Comparison of ENCODE assay signal across 8 mouse cellular contexts in genomic region chr13:23424494-23425325, GRCm38 (mm10). TPM values are rescaled to one million over a fixed set of nuclear protein-coding genes. Genes with fewer than 3 reads are reported as not detected.
DNase-seq lines count a peak whose midpoint lies in the region; ATAC-seq and TF ChIP-seq lines count a peak whose summit lies in the region.

No protein-coding gene starts in this region.

- H3K4me1 ChIP-seq in ES-E14 (ENCODE audit: control insufficient read depth in 2 of 2, insufficient read depth in 2 of 2, low read length in 2 of 2, poor library complexity in 1 of 2), result peaks cover 0 to 11% of the 10 kb centered on the region in 2 experiments; a peak in 1 of 4 replicates
- H3K4me1 ChIP-seq in forebrain, embryonic 15.5 days, result peaks cover 32% of the 10 kb centered on the region
- peaks cover 32% of the 10 kb centered on the region for H3K4me1 ChIP-seq in liver, embryonic 16.5 days (ENCODE audit: control insufficient read depth, low read depth, low read length)
- peaks cover 6% of the 10 kb centered on the region; the same call in 1 of the 2 replicates for H3K4me1 ChIP-seq in neural tube, embryonic 11.5 days (ENCODE audit: control insufficient read depth, insufficient read depth, low read length)
- H3K4me1 ChIP-seq in testis, adult 2 months (ENCODE audit: control insufficient read depth, insufficient read depth, low read length), result peaks cover 2% of the 10 kb centered on the region

- TF ChIP-seq POLR2A in testis, adult 2 months (IDR thresholded peaks at IDR 0.05; ENCODE audit: control insufficient read depth, low read depth, low read length), result no peak

- DNase-seq in ES-E14 (ENCODE audit: low read depth, low spot score), result no peak
- peak; percentile 89 for DNase-seq in cerebellum, adult 11 months
- peak; percentile 93 to 95 for DNase-seq in heart, postnatal 14 days
- peak; percentile 92 for DNase-seq in layer of hippocampus, adult 11-12 months (ENCODE audit: low spot score)
- peak; percentile 95 for DNase-seq in neural tube, embryonic 11.5 days (ENCODE audit: low spot score)

- no peak overlapping the region for H3K27ac ChIP-seq in ES-E14 (ENCODE audit: insufficient read depth, low read depth, low read length, poor library complexity, severe bottlenecking)
- H3K27ac ChIP-seq in forebrain, embryonic 15.5 days (replicated peaks), result peak overlapping the region; percentile 59
- peak overlapping the region; percentile 68; the same call in 1 of the 2 replicates for H3K27ac ChIP-seq in liver, embryonic 16.5 days (ENCODE audit: low read length)
- no peak overlapping the region for H3K27ac ChIP-seq in neural tube, embryonic 11.5 days (ENCODE audit: low read depth, low read length)
- 0 out of 2 replicates have a peak overlapping the region, but pooled peaks have one; percentile 9 for H3K27ac ChIP-seq in testis, adult 2 months (ENCODE audit: control insufficient read depth, insufficient read depth, low read depth, low read length)

- in situ Hi-C loops in ES-E14 (cut with MboI; ENCODE audit: low sequenced_read_pairs in 2 of 2, unreplicated experiment in 2 of 2), result loop anchor here (5.0 to 25.0 kb wide), 4 partner anchors 93 to 1562 kb away; partner anchors contain the start of genes Hist1h2ag (in 1 of the 2), Hist1h2ah (in 1 of the 2), Hist1h2bj (in 1 of the 2) and Hist1h2bk (in 1 of the 2)

- intact Hi-C loops in heart, postnatal 14 days (cut with DNase I), result no loop called here

- peak; percentile 80 for ATAC-seq in forebrain, embryonic 15.5 days (replicated peaks)
- ATAC-seq in liver, embryonic 16.5 days (ENCODE audit: low read depth), result peak; percentile 73
- peak; percentile 84 for ATAC-seq in neural tube, embryonic 11.5 days (ENCODE audit: insufficient read depth, low FRiP score, low TSS enrichment)

- 2% methylated on average over 25 of the region's 25 CpGs for WGBS in forebrain, embryonic 15.5 days
- WGBS in liver, embryonic 16.5 days (ENCODE audit: insufficient replicate concordance), result 2% methylated on average over 25 of the region's 25 CpGs
- WGBS in neural tube, embryonic 11.5 days, result 2% methylated on average over 25 of the region's 25 CpGs

- H3K4me2 ChIP-seq in forebrain, embryonic 15.5 days (replicated peaks), result peak overlapping the region; percentile 82
- peak overlapping the region; percentile 83 for H3K4me2 ChIP-seq in liver, embryonic 16.5 days (ENCODE audit: low read depth, low read length)
- H3K4me2 ChIP-seq in neural tube, embryonic 11.5 days (ENCODE audit: low read depth), result peak overlapping the region; percentile 28

- TF ChIP-seq CTCF in testis, adult 2 months (IDR thresholded peaks at IDR 0.05; ENCODE audit: control insufficient read depth, insufficient read depth, insufficient replicate concordance, low read depth, low read length), result peak; percentile 95

- peaks cover 20% of the 10 kb centered on the region for H3K36me3 ChIP-seq in ES-E14 (ENCODE audit: control insufficient read depth, insufficient read depth, low read length, poor library complexity, severe bottlenecking)
- H3K36me3 ChIP-seq in forebrain, embryonic 15.5 days, result peaks cover 22% of the 10 kb centered on the region
- 0 out of 2 replicates have a peak, but pooled peaks cover 3% of the 10 kb centered on the region for H3K36me3 ChIP-seq in liver, embryonic 16.5 days (ENCODE audit: control insufficient read depth, insufficient read depth)
- H3K36me3 ChIP-seq in neural tube, embryonic 11.5 days (ENCODE audit: control insufficient read depth, insufficient read depth, low read length), result peaks cover 3% of the 10 kb centered on the region; the same call in 1 of the 2 replicates
- H3K36me3 ChIP-seq in testis, adult 2 months (ENCODE audit: control insufficient read depth, insufficient read depth, low read length), result no peaks in the 10 kb centered on the region

- peak overlapping the region; percentile 53; the same call in 1 of the 2 replicates for H3K9ac ChIP-seq in ES-E14 (ENCODE audit: insufficient read depth, low read depth, low read length, poor library complexity, severe bottlenecking)
- H3K9ac ChIP-seq in forebrain, embryonic 15.5 days (replicated peaks), result peak overlapping the region; percentile 51
- peak overlapping the region; percentile 52 for H3K9ac ChIP-seq in liver, embryonic 16.5 days (ENCODE audit: low read depth, low read length)
- no peak overlapping the region for H3K9ac ChIP-seq in neural tube, embryonic 11.5 days (ENCODE audit: low read length)

- no peaks in the 10 kb centered on the region for H3K9me3 ChIP-seq in ES-E14 (ENCODE audit: control insufficient read depth, insufficient read depth, low read depth, low read length)
- no peaks in the 10 kb centered on the region for H3K9me3 ChIP-seq in forebrain, embryonic 15.5 days
- no peaks in the 10 kb centered on the region for H3K9me3 ChIP-seq in liver, embryonic 16.5 days (replicated peaks; ENCODE audit: control insufficient read depth, low read length)
- H3K9me3 ChIP-seq in neural tube, embryonic 11.5 days (ENCODE audit: control insufficient read depth, low read length), result no peaks in the 10 kb centered on the region

- no peaks in the 10 kb centered on the region for H3K27me3 ChIP-seq in forebrain, embryonic 15.5 days
- no peaks in the 10 kb centered on the region for H3K27me3 ChIP-seq in liver, embryonic 16.5 days (ENCODE audit: control insufficient read depth, insufficient read depth, low read depth, low read length)
- H3K27me3 ChIP-seq in neural tube, embryonic 11.5 days (ENCODE audit: control insufficient read depth, insufficient read depth, low read length), result no peaks in the 10 kb centered on the region
- H3K27me3 ChIP-seq in testis, adult 2 months (ENCODE audit: control insufficient read depth, insufficient read depth, low read length), result no peaks in the 10 kb centered on the region

- peak overlapping the region; percentile 47 to 97 for H3K4me3 ChIP-seq in ES-E14 (ENCODE audit: insufficient read depth in 1 of 2, low read depth in 1 of 2, low read length in 2 of 2, poor library complexity in 1 of 2, severe bottlenecking in 1 of 2)
- peak overlapping the region; percentile 64 for H3K4me3 ChIP-seq in forebrain, embryonic 15.5 days
- H3K4me3 ChIP-seq in liver, embryonic 16.5 days (ENCODE audit: low read depth, low read length), result peak overlapping the region; percentile 58
- H3K4me3 ChIP-seq in neural tube, embryonic 11.5 days (ENCODE audit: low read depth, low read length), result 0 out of 2 replicates have a peak overlapping the region, but pooled peaks have one; percentile 3
- peak overlapping the region; percentile 63 for H3K4me3 ChIP-seq in testis, adult 2 months (ENCODE audit: control insufficient read depth, low read depth, low read length)

TF ChIP-seq in ES-E14, 5 proteins besides CTCF, POLR2A, EP300 and RAD21:
- TF ChIP-seq HCFC1 (IDR thresholded peaks at IDR 0.05; ENCODE audit: borderline replicate concordance, insufficient read depth, low read length), result no peak
- TF ChIP-seq ZC3H11A (IDR thresholded peaks at IDR 0.05; ENCODE audit: borderline replicate concordance, low read depth, low read length), result peak; percentile 54; the same call in 1 of the 2 replicates
- no peak for TF ChIP-seq MAFK (IDR thresholded peaks at IDR 0.05; ENCODE audit: insufficient read depth, low read depth, low read length)
- TF ChIP-seq ZNF384 (IDR thresholded peaks at IDR 0.05; ENCODE audit: low read depth, low read length), result no peak

RNA-seq across cellular contexts. Expression of gene Abt1, which starts 1.0 kb away (rescaled TPM):
- total RNA-seq in ES-E14 (2012; rRNA removed), result 10.5 and 15.5 TPM in 2 replicates
- 13.0 and 13.2 TPM in 2 replicates for polyA plus RNA-seq in forebrain, embryonic 15.5 days (2015; fragmentation: Nextera tagmentation; extraction: Ambion mirVana)
- total RNA-seq in heart, postnatal 14 days (2021), result 1 to 10 TPM; 4.5 to 5.0 TPM
- 4.5 TPM in 2 replicates for polyA plus RNA-seq in liver, embryonic 16.5 days (2015; fragmentation: Nextera tagmentation; extraction: Ambion mirVana)
- 13.3 and 13.7 TPM in 2 replicates for polyA plus RNA-seq in neural tube, embryonic 11.5 days (2014; fragmentation: Nextera tagmentation; extraction: Ambion mirVana)
- 2.0 TPM in 2 replicates for polyA plus RNA-seq in testis, adult 2 months (2012; rRNA removed)

RNA-seq across cellular contexts. Expression of gene Btn1a1, which starts 41.0 kb away (rescaled TPM):
- total RNA-seq in ES-E14 (2012; rRNA removed), result 0.11 and 0.62 TPM in 2 replicates
- 0.05 and 0.08 TPM in 2 replicates for polyA plus RNA-seq in forebrain, embryonic 15.5 days (2015; fragmentation: Nextera tagmentation; extraction: Ambion mirVana)
- not detected for total RNA-seq in heart, postnatal 14 days (2021)
- 1.9 and 2.0 TPM in 2 replicates for polyA plus RNA-seq in liver, embryonic 16.5 days (2015; fragmentation: Nextera tagmentation; extraction: Ambion mirVana)
- 0.16 TPM in 1 of 2 replicates, not detected in the other for polyA plus RNA-seq in neural tube, embryonic 11.5 days (2014; fragmentation: Nextera tagmentation; extraction: Ambion mirVana)
- 0.05 and 0.26 TPM in 2 replicates for polyA plus RNA-seq in testis, adult 2 months (2012; rRNA removed)

RNA-seq across cellular contexts. Expression of gene Zfp322a, which starts 55.7 kb away (rescaled TPM):
- 15.8 and 15.9 TPM in 2 replicates for total RNA-seq in ES-E14 (2012; rRNA removed)
- polyA plus RNA-seq in forebrain, embryonic 15.5 days (2015; fragmentation: Nextera tagmentation; extraction: Ambion mirVana), result 58.3 and 60.9 TPM in 2 replicates
- total RNA-seq in heart, postnatal 14 days (2021), result 10 to 100 TPM; 18.8 to 21.7 TPM
- polyA plus RNA-seq in liver, embryonic 16.5 days (2015; fragmentation: Nextera tagmentation; extraction: Ambion mirVana), result 12.0 and 13.1 TPM in 2 replicates
- 62.0 and 62.7 TPM in 2 replicates for polyA plus RNA-seq in neural tube, embryonic 11.5 days (2014; fragmentation: Nextera tagmentation; extraction: Ambion mirVana)
- polyA plus RNA-seq in testis, adult 2 months (2012; rRNA removed), result 1.1 and 1.8 TPM in 2 replicates

Comparison
In these comparisons a context has a peak if more than half of its experiments do, and no peak if none do; other contexts are left out.
1. H3K27ac ChIP-seq: peak in forebrain, embryonic 15.5 days (single experiment), liver, embryonic 16.5 days (single experiment) and testis, adult 2 months (single experiment); none in ES-E14 (single experiment) and neural tube, embryonic 11.5 days (single experiment).
2. H3K4me3 ChIP-seq: peak in every context shown above with its lines; median percentile 72 in ES-E14; 64 in forebrain, embryonic 15.5 days; 63 in testis, adult 2 months; 58 in liver, embryonic 16.5 days; 3 in neural tube, embryonic 11.5 days.
3. H3K4me2 ChIP-seq: peak in every context shown above with its lines; median percentile 83 in liver, embryonic 16.5 days; 82 in forebrain, embryonic 15.5 days; 28 in neural tube, embryonic 11.5 days.
4. Peak in every context shown above with its lines, with median percentiles within 50 percentile points of each other: ATAC-seq.